Mouse (Mus musculus) lung, postnatal 14 days (tissue): Measurements from ENCODE around the gene Utp3.
A peak's percentile ranks its signal among the peaks of the same experiment; 100 is the strongest.
"Not testable (repeated sequence)": the region's sequence is repeated elsewhere in the genome, so short reads cannot be mapped to it uniquely, and the experiment has no call there.

Experiments used
- DNase-seq: peaks from one replicate; pipeline ENCODE4 v3.0.0; 2021

Gene Utp3

GRCm38 (mm10) chr5:88554086-88554886, at the start of gene Utp3:
Utp3 (plus strand) TSS chr5:88554462.
- peak; percentile 96 for DNase-seq

- DNase-seq = no peak
These were observed 45.7 kb upstream of the Utp3 start for GRCm38 (mm10) chr5:88508555-88508954.

- DNase-seq = no peak
These were observed 45.3 kb upstream of the Utp3 start for GRCm38 (mm10) chr5:88508990-88509389.

- peak; percentile 42 for DNase-seq
These were observed 35.0 kb upstream of the Utp3 start for GRCm38 (mm10) chr5:88519232-88519631.

GRCm38 (mm10) chr5:88527657-88528056, 26.6 kb upstream of the Utp3 start, which contains the start of gene Jchain:
Jchain (minus strand) TSS chr5:88527891.
- no peak for DNase-seq

GRCm38 (mm10) chr5:88530908-88531307, 23.4 kb upstream of the Utp3 start:
- DNase-seq = no peak

- no peak for DNase-seq
These were observed 19.6 kb upstream of the Utp3 start for GRCm38 (mm10) chr5:88534697-88535096.

GRCm38 (mm10) chr5:88540845-88541244, 13.4 kb upstream of the Utp3 start:
- no peak for DNase-seq

- DNase-seq = peak; percentile 67
These were observed 11.5 kb upstream of the Utp3 start for GRCm38 (mm10) chr5:88542651-88543282.

- DNase-seq = not testable (repeated sequence)
These were observed 9.9 kb upstream of the Utp3 start for GRCm38 (mm10) chr5:88544411-88544810.

GRCm38 (mm10) chr5:88545536-88545935, 8.7 kb upstream of the Utp3 start:
- DNase-seq = no peak

GRCm38 (mm10) chr5:88553271-88554085, 784 bp upstream of the Utp3 start:
- no peak for DNase-seq

GRCm38 (mm10) chr5:88558991-88559390, 4.7 kb downstream of the Utp3 start:
- DNase-seq = no peak

GRCm38 (mm10) chr5:88561080-88561814, 7.0 kb downstream of the Utp3 start:
- no peak for DNase-seq

- DNase-seq = no peak
These were observed 8.9 kb downstream of the Utp3 start for GRCm38 (mm10) chr5:88562863-88563780.

GRCm38 (mm10) chr5:88564501-88565147, 10.4 kb downstream of the Utp3 start, which contains the start of gene Rufy3:
Rufy3 (plus strand) TSS chr5:88565040.
- peak; percentile 88 for DNase-seq

GRCm38 (mm10) chr5:88565148-88566033, 11.1 kb downstream of the Utp3 start:
- DNase-seq = peak; percentile 75

GRCm38 (mm10) chr5:88566034-88566841, 12.0 kb downstream of the Utp3 start:
- peak; percentile 6 for DNase-seq

- no peak for DNase-seq
These were observed 15.3 kb downstream of the Utp3 start for GRCm38 (mm10) chr5:88569541-88569940.
